Mouse (Mus musculus) heart, postnatal 0 days (tissue): ENCODE results near the gene Wfdc12. TPM values are rescaled to one million over a fixed set of nuclear protein-coding genes. Genes with fewer than 3 reads are reported as not detected.

Source experiments
- ATAC-seq: fragments of 200-750 bp; cut with Nextera tagmentation; 2 replicates; pipeline ENCODE4 v1.8.0; 2017; ENCODE audit warnings: low read depth, moderate number of reproducible peaks, moderate library complexity; ENCODE audit not compliant: insufficient read depth
- DNase-seq: peaks from one replicate; pipeline ENCODE4 v3.0.0-alpha.2; 2016; ENCODE audit warnings: low spot score
- H3K27ac ChIP-seq: fragments of 300-500 bp; sonication (generic); 2 replicates; pipeline ENCODE4 v1.5.1; 2014; ENCODE audit warnings: low read depth, mild to moderate bottlenecking
- H3K27me3 ChIP-seq: fragments of 300-500 bp; sonication (generic); 2 replicates; pipeline ENCODE4 v1.6.1; 2014; ENCODE audit warnings: low read length, mixed read lengths; ENCODE audit not compliant: control insufficient read depth, insufficient read depth
- H3K36me3 ChIP-seq: fragments of 300-500 bp; sonication (generic); replicated peaks from 2 replicates; pipeline ENCODE4 v1.6.1; 2014; ENCODE audit warnings: low read length, mixed read lengths; ENCODE audit not compliant: control insufficient read depth, insufficient read depth
- H3K4me1 ChIP-seq: fragments of 300-500 bp; sonication (generic); 2 replicates; pipeline ENCODE4 v1.6.1; 2014; ENCODE audit warnings: antibody characterized with exemption; ENCODE audit not compliant: control insufficient read depth, insufficient read depth
- H3K4me2 ChIP-seq: fragments of 300-500 bp; sonication (generic); 2 replicates; pipeline ENCODE4 v1.6.1; 2014; ENCODE audit warnings: low read depth, mild to moderate bottlenecking, low read length, moderate library complexity
- H3K4me3 ChIP-seq: fragments of 300-500 bp; sonication (generic); 2 replicates; pipeline ENCODE4 v1.5.1; 2014; ENCODE audit warnings: low read depth, low read length
- H3K9ac ChIP-seq: fragments of 300-500 bp; sonication (generic); replicated peaks from 2 replicates; pipeline ENCODE4 v1.6.1; 2014; ENCODE audit warnings: low read depth, low read length, mixed read lengths
- H3K9me3 ChIP-seq: fragments of 300-500 bp; sonication (generic); replicated peaks from 2 replicates; pipeline ENCODE4 v1.6.1; 2016; ENCODE audit warnings: low read length; ENCODE audit not compliant: control insufficient read depth
- CTCF ChIP-seq: IDR thresholded peaks from 2 replicates; pipeline ENCODE4 v1.5.1; 2016; ENCODE audit warnings: antibody characterized with exemption, control low read depth, low read depth
- EP300 ChIP-seq: IDR thresholded peaks from 2 replicates; pipeline ENCODE4 v1.6.1; 2016; ENCODE audit warnings: antibody characterized with exemption, low read depth
- WGBS: fragments of 180-500 bp; shearing (Covaris S2); extraction: QIAGEN DNeasy Blood & Tissue Kit; methylation state at CpG from one replicate; pipeline ENCODE4 v1.1.7; 2014; 5-methylcytosine and 5-hydroxymethylcytosine counted together
- polyA plus RNA-seq: library from polyadenylated mRNA; unstranded; fragments of >200 nt; fragmentation: Nextera tagmentation; extraction: Ambion mirVana; gene quantifications from 2 replicates; pipeline ENCODE4 v1.2.1, GENCODE M21; 2015
- total RNA-seq: library from RNA; depleted of rRNA; stranded (reverse); fragments of >200 nt; gene quantifications from 2 replicates; pipeline ENCODE4 v1.2.3, GENCODE M21; 2014; ENCODE audit warnings: low replicate concordance; rRNA removed

The Wfdc12 gene
- total and polyA plus RNA-seq, 2 experiments from 2014 or later: not detected

- TF ChIP-seq EP300 (no peak), CTCF (no peak)
- peak overlapping the region; percentile 57 for H3K27ac ChIP-seq
- H3K4me1 ChIP-seq: peaks cover 15% of the 10 kb centered on the region
- WGBS: 21% methylated on average over 10 of the region's 10 CpGs
- H3K36me3 ChIP-seq: no peaks in the 10 kb centered on the region
- DNase-seq: peak; percentile 19
- peak overlapping the region; percentile 24; the same call in 1 of the 2 replicates for H3K9ac ChIP-seq
- no peaks in the 10 kb centered on the region for H3K27me3 ChIP-seq
- peak; percentile 27 for ATAC-seq
- peak overlapping the region; percentile 11; the same call in 1 of the 2 replicates for H3K4me3 ChIP-seq
- H3K9me3 ChIP-seq: no peaks in the 10 kb centered on the region
- peak overlapping the region; percentile 43 for H3K4me2 ChIP-seq
Observed at GRCm38 (mm10) chr2:164142021-164142420, 48.4 kb downstream of the Wfdc12 start.

Other genes starting within 250 kb of the Wfdc12 start
- gene Ywhab, start 195.6 kb downstream of the Wfdc12 start, total RNA-seq: 31.8 and 35.0 TPM in 2 replicates
- gene Ywhab, start 195.6 kb downstream of the Wfdc12 start, polyA plus RNA-seq: 157 and 158 TPM in 2 replicates
- not detected in 2 replicates for gene Pabpc1l, start 165.2 kb downstream of the Wfdc12 start, total RNA-seq
- 0.56 and 1.0 TPM in 2 replicates for gene Pabpc1l, start 165.2 kb downstream of the Wfdc12 start, polyA plus RNA-seq
- gene Stk4, start 120.3 kb downstream of the Wfdc12 start, total RNA-seq: 16.6 and 19.4 TPM in 2 replicates
- gene Stk4, start 120.3 kb downstream of the Wfdc12 start, polyA plus RNA-seq: 8.6 TPM in 2 replicates
- gene Tomm34, start 119.4 kb downstream of the Wfdc12 start, total RNA-seq: 46.6 and 58.8 TPM in 2 replicates
- gene Tomm34, start 119.4 kb downstream of the Wfdc12 start, polyA plus RNA-seq: 34.8 and 35.1 TPM in 2 replicates
- 0.23 TPM in 1 of 2 replicates, not detected in the other for gene Kcns1, start 19.5 kb downstream of the Wfdc12 start, total RNA-seq
- 0.04 and 0.05 TPM in 2 replicates for gene Kcns1, start 19.5 kb downstream of the Wfdc12 start, polyA plus RNA-seq
- not detected in 2 replicates for gene Wfdc5, start 7.9 kb downstream of the Wfdc12 start, total RNA-seq
- not detected in 2 replicates for gene Wfdc5, start 7.9 kb downstream of the Wfdc12 start, polyA plus RNA-seq
- not detected in 2 replicates for gene Wfdc15a, start 9.5 kb upstream of the Wfdc12 start, total RNA-seq
- not detected in 2 replicates for gene Wfdc15a, start 9.5 kb upstream of the Wfdc12 start, polyA plus RNA-seq
- not detected in 2 replicates for gene Wfdc15b, start 31.1 kb upstream of the Wfdc12 start, total RNA-seq
- gene Wfdc15b, start 31.1 kb upstream of the Wfdc12 start, polyA plus RNA-seq: not detected in 2 replicates
- not detected in 2 replicates for gene Svs2, start 47.9 kb upstream of the Wfdc12 start, total RNA-seq
- gene Svs2, start 47.9 kb upstream of the Wfdc12 start, polyA plus RNA-seq: not detected in 2 replicates
- not detected in 2 replicates for gene Svs3b, start 66.0 kb upstream of the Wfdc12 start, total RNA-seq
- not detected in 2 replicates for gene Svs3b, start 66.0 kb upstream of the Wfdc12 start, polyA plus RNA-seq
- not detected in 2 replicates for gene Svs4, start 87.9 kb upstream of the Wfdc12 start, total RNA-seq
- not detected in 2 replicates for gene Svs4, start 87.9 kb upstream of the Wfdc12 start, polyA plus RNA-seq
- not detected in 2 replicates for gene Svs3a, start 98.7 kb upstream of the Wfdc12 start, total RNA-seq
- not detected in 2 replicates for gene Svs3a, start 98.7 kb upstream of the Wfdc12 start, polyA plus RNA-seq
- not detected in 2 replicates for gene Svs6, start 126.1 kb upstream of the Wfdc12 start, total RNA-seq
- not detected in 2 replicates for gene Svs6, start 126.1 kb upstream of the Wfdc12 start, polyA plus RNA-seq
- gene Svs5, start 142.1 kb upstream of the Wfdc12 start, total RNA-seq: not detected in 2 replicates
- gene Svs5, start 142.1 kb upstream of the Wfdc12 start, polyA plus RNA-seq: not detected in 2 replicates
- not detected in 2 replicates for gene Slpi, start 198.5 kb upstream of the Wfdc12 start, total RNA-seq
- 2.0 and 3.7 TPM in 2 replicates for gene Slpi, start 198.5 kb upstream of the Wfdc12 start, polyA plus RNA-seq
- gene Rbpjl, start 212.5 kb upstream of the Wfdc12 start, total RNA-seq: not detected in 2 replicates
- 0.04 and 0.05 TPM in 2 replicates for gene Rbpjl, start 212.5 kb upstream of the Wfdc12 start, polyA plus RNA-seq
- 1.7 and 3.3 TPM in 2 replicates for gene Matn4, start 214.6 kb upstream of the Wfdc12 start, total RNA-seq
- 1.1 and 1.5 TPM in 2 replicates for gene Matn4, start 214.6 kb upstream of the Wfdc12 start, polyA plus RNA-seq